ENCODE assay signal across 8 mouse cellular contexts in genomic region chr8:10926518-10926915, GRCm38 (mm10).
DNase-seq lines count a peak whose midpoint lies in the region; ATAC-seq and TF ChIP-seq lines count a peak whose summit lies in the region.

No protein-coding gene starts in this region.

- H3K36me3 ChIP-seq in heart, embryonic 10.5 days: no peaks in the 10 kb centered on the region
- no peaks in the 10 kb centered on the region for H3K36me3 ChIP-seq in heart, embryonic 11.5 days (ENCODE audit: control insufficient read depth, insufficient read depth, low read length)
- H3K36me3 ChIP-seq in limb, embryonic 13.5 days: no peaks in the 10 kb centered on the region

- H3K27me3 ChIP-seq in heart, embryonic 10.5 days (ENCODE audit: insufficient read depth, poor library complexity, severe bottlenecking): no peaks in the 10 kb centered on the region
- H3K27me3 ChIP-seq in heart, embryonic 11.5 days (ENCODE audit: control insufficient read depth, insufficient read depth, low read length): 0 out of 2 replicates have a peak, but pooled peaks cover 2% of the 10 kb centered on the region
- 0 out of 2 replicates have a peak, but pooled peaks cover 2% of the 10 kb centered on the region for H3K27me3 ChIP-seq in limb, embryonic 13.5 days

- peaks cover 72% of the 10 kb centered on the region for H3K4me1 ChIP-seq in heart, embryonic 10.5 days
- peaks cover 57% of the 10 kb centered on the region for H3K4me1 ChIP-seq in heart, embryonic 11.5 days (ENCODE audit: control insufficient read depth, insufficient read depth, low read length)
- H3K4me1 ChIP-seq in limb, embryonic 13.5 days: peaks cover 81% of the 10 kb centered on the region
- peaks cover 7% of the 10 kb centered on the region; the same call in 1 of the 2 replicates for H3K4me1 ChIP-seq in lung, adult 2 months (ENCODE audit: control insufficient read depth, insufficient read depth, low read length)

- TF ChIP-seq CTCF in lung, adult 2 months (IDR thresholded peaks at IDR 0.05; ENCODE audit: insufficient read depth, low read length): no peak

- H3K4me3 ChIP-seq in heart, embryonic 10.5 days: no peak overlapping the region
- H3K4me3 ChIP-seq in heart, embryonic 11.5 days (ENCODE audit: low read depth, low read length): no peak overlapping the region
- no peak overlapping the region for H3K4me3 ChIP-seq in limb, embryonic 13.5 days
- no peak overlapping the region for H3K4me3 ChIP-seq in lung, adult 2 months (replicated peaks; ENCODE audit: extremely low read depth, low read depth, low read length)

- no peak for ATAC-seq in heart, embryonic 11.5 days (replicated peaks; ENCODE audit: insufficient number of reproducible peaks, low FRiP score, low TSS enrichment)
- no peak for ATAC-seq in limb, embryonic 13.5 days (ENCODE audit: low FRiP score, low read depth)

- TF ChIP-seq POLR2A in lung, adult 2 months (IDR thresholded peaks at IDR 0.05; ENCODE audit: borderline replicate concordance, extremely low read depth, low read depth, low read length): no peak

- DNase-seq in heart, embryonic 10.5 days (ENCODE audit: low spot score): no peak
- DNase-seq in heart, postnatal 36 days: no peak
- peak; percentile 78 for DNase-seq in NIH3T3 (ENCODE audit: low read depth)
- no peak for DNase-seq in lung, adult 2 months
- no peak for DNase-seq in cerebellum, adult 8-10 months
- no peak for DNase-seq in urinary bladder, postnatal 14 days (ENCODE audit: low spot score)

- peak overlapping the region; percentile 91 for H3K27ac ChIP-seq in heart, embryonic 10.5 days
- H3K27ac ChIP-seq in heart, embryonic 11.5 days (ENCODE audit: low read depth, low read length): peak overlapping the region; percentile 94
- H3K27ac ChIP-seq in limb, embryonic 13.5 days: peak overlapping the region; percentile 97

- no peak overlapping the region for H3K4me2 ChIP-seq in heart, embryonic 11.5 days
- peak overlapping the region; percentile 53 for H3K4me2 ChIP-seq in limb, embryonic 13.5 days (replicated peaks)

- H3K9me3 ChIP-seq in heart, embryonic 10.5 days: no peaks in the 10 kb centered on the region
- H3K9me3 ChIP-seq in heart, embryonic 11.5 days (replicated peaks; ENCODE audit: control insufficient read depth, low read length): no peaks in the 10 kb centered on the region
- H3K9me3 ChIP-seq in limb, embryonic 13.5 days: no peaks in the 10 kb centered on the region

- no peak overlapping the region; the same call in 1 of the 2 replicates for H3K9ac ChIP-seq in heart, embryonic 11.5 days (ENCODE audit: low read depth, low read length)
- peak overlapping the region; percentile 45; the same call in 1 of the 2 replicates for H3K9ac ChIP-seq in limb, embryonic 13.5 days

- intact Hi-C loops in heart, postnatal 36 days (cut with DNase I): no loop called here
